Mouse (Mus musculus): Measurements from ENCODE around the gene Sorcs2. TPM values are rescaled to one million over a fixed set of nuclear protein-coding genes. Genes with fewer than 3 reads are reported as not detected.

The Sorcs2 gene
- total RNA-seq, 2 experiments from 2014 or later = 35.8 to 38.1 TPM

GRCm38 (mm10) chr5:36188310-36188709 lies 209.6 kb downstream of the Sorcs2 start:
- DNase-seq (ENCODE audit: low spot score in 2 of 2) = no peak

- no peak for DNase-seq (ENCODE audit: low spot score in 2 of 2)
Observed at GRCm38 (mm10) chr5:36186294-36187053, 211.5 kb downstream of the Sorcs2 start.

GRCm38 (mm10) chr5:36182326-36182725 lies 215.6 kb downstream of the Sorcs2 start:
- no peak for DNase-seq (ENCODE audit: low spot score in 2 of 2)

- no peak for DNase-seq (ENCODE audit: low spot score in 2 of 2)
Observed at GRCm38 (mm10) chr5:36179708-36180107, 218.2 kb downstream of the Sorcs2 start.

- no peak for DNase-seq (ENCODE audit: low spot score in 2 of 2)
Observed at GRCm38 (mm10) chr5:36178785-36179184, 219.2 kb downstream of the Sorcs2 start.

GRCm38 (mm10) chr5:36178215-36178614 lies 219.7 kb downstream of the Sorcs2 start:
- DNase-seq (ENCODE audit: low spot score in 2 of 2) = no peak

GRCm38 (mm10) chr5:36176873-36177272 lies 221.1 kb downstream of the Sorcs2 start:
- no peak for DNase-seq (ENCODE audit: low spot score in 2 of 2)

- DNase-seq (ENCODE audit: low spot score in 2 of 2) = no peak
Observed at GRCm38 (mm10) chr5:36176409-36176808, 221.5 kb downstream of the Sorcs2 start.

- no peak for DNase-seq (ENCODE audit: low spot score in 2 of 2)
Observed at GRCm38 (mm10) chr5:36174569-36175115, 223.3 kb downstream of the Sorcs2 start.

- DNase-seq (ENCODE audit: low spot score in 2 of 2) = peak in 1 of 2 experiments; percentile 54
Observed at GRCm38 (mm10) chr5:36168963-36169650, 228.8 kb downstream of the Sorcs2 start.

- DNase-seq (ENCODE audit: low spot score in 2 of 2) = no peak
Observed at GRCm38 (mm10) chr5:36166346-36167013, 231.5 kb downstream of the Sorcs2 start.

- no peak for DNase-seq (ENCODE audit: low spot score in 2 of 2)
Observed at GRCm38 (mm10) chr5:36165424-36166302, 232.3 kb downstream of the Sorcs2 start.

GRCm38 (mm10) chr5:36154879-36155485 lies 243.0 kb downstream of the Sorcs2 start:
- DNase-seq (ENCODE audit: low spot score in 2 of 2) = no peak

- DNase-seq (ENCODE audit: low spot score in 2 of 2) = no peak
Observed at GRCm38 (mm10) chr5:36153261-36153660, 244.7 kb downstream of the Sorcs2 start.

- DNase-seq (ENCODE audit: low spot score in 2 of 2) = no peak
Observed at GRCm38 (mm10) chr5:36151086-36151485, 246.9 kb downstream of the Sorcs2 start.

- DNase-seq (ENCODE audit: low spot score in 2 of 2) = peak in 1 of 2 experiments; percentile 40
Observed at GRCm38 (mm10) chr5:36149098-36149497, 248.8 kb downstream of the Sorcs2 start.

- no peak for DNase-seq (ENCODE audit: low spot score in 2 of 2)
Observed at GRCm38 (mm10) chr5:36146589-36146988, 251.3 kb downstream of the Sorcs2 start.

- DNase-seq (ENCODE audit: low spot score in 2 of 2) = no peak
Observed at GRCm38 (mm10) chr5:36144560-36144959, 253.4 kb downstream of the Sorcs2 start.

- no peak for DNase-seq (ENCODE audit: low spot score in 2 of 2)
Observed at GRCm38 (mm10) chr5:36141676-36142255, 256.2 kb downstream of the Sorcs2 start.

GRCm38 (mm10) chr5:36141112-36141511 lies 256.8 kb downstream of the Sorcs2 start:
- DNase-seq (ENCODE audit: low spot score in 2 of 2) = no peak
